7 mouse cellular contexts compared by ENCODE assay signal in the genomic region with DNA sequence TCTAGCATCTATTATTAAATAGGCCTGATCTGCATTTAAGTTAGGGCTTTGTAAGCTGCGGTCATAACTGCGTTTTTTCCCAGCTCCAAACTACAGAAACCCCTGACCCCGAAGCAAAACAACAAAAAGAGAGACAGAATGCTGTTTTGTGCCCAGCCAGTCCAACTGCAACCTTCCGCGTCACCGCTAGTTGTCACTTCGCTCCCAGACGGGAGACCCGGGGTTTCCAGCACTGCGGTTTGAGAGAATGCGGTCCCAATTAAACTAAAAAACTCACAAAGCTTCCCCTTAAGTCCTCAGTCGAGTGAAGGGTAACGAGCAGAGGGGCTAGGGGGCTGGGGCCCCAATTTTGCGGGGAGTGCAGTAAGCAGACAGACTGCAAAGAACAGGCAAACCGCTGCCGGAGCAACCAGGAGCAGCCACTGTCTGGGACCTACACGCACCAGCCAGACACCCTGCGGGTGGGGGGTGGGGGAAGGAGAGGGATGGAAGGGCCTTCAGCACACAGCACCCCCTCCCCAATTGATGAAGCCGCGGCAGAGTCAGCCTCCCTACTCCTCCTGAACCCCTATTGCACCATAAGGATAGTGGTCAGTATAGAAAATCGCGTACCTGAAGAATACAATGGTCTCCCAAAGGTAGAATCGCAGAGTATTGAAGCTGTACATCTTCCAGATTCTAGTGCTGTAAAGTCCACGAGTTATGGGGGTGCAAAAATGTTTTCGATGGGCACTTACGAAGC. TPM values are rescaled to one million over a fixed set of nuclear protein-coding genes. Genes with fewer than 3 reads are reported as not detected.
DNase-seq lines count a peak whose midpoint lies in the region; ATAC-seq and TF ChIP-seq lines count a peak whose summit lies in the region.

No protein-coding gene starts in this region.

- no peak overlapping the region for H3K27ac ChIP-seq in cerebellum, adult 2 months (ENCODE audit: insufficient read depth, low read length)
- H3K27ac ChIP-seq in intestine, embryonic 16.5 days (ENCODE audit: low read length): no peak overlapping the region
- no peak overlapping the region for H3K27ac ChIP-seq in midbrain, postnatal 0 days (ENCODE audit: low read depth, low read length)

- no peaks in the 10 kb centered on the region for H3K9me3 ChIP-seq in intestine, embryonic 16.5 days (ENCODE audit: control insufficient read depth, low read length)
- H3K9me3 ChIP-seq in midbrain, postnatal 0 days (ENCODE audit: low read length): no peaks in the 10 kb centered on the region

- TF ChIP-seq POLR2A in cerebellum, adult 2 months (IDR thresholded peaks at IDR 0.05; ENCODE audit: borderline replicate concordance, insufficient read depth, low read length): no peak

- H3K36me3 ChIP-seq in intestine, embryonic 16.5 days (ENCODE audit: control insufficient read depth, insufficient read depth, low read length): no peaks in the 10 kb centered on the region
- H3K36me3 ChIP-seq in midbrain, postnatal 0 days (ENCODE audit: insufficient read depth, low read length): no peaks in the 10 kb centered on the region

- H3K9ac ChIP-seq in intestine, embryonic 16.5 days (ENCODE audit: low read depth, low read length): no peak overlapping the region
- peak overlapping the region; percentile 50 for H3K9ac ChIP-seq in midbrain, postnatal 0 days (replicated peaks; ENCODE audit: low read length, poor library complexity, severe bottlenecking)

- H3K4me2 ChIP-seq in intestine, embryonic 16.5 days (ENCODE audit: low read depth, low read length): no peak overlapping the region
- H3K4me2 ChIP-seq in midbrain, postnatal 0 days (ENCODE audit: low read depth, low read length, poor library complexity, severe bottlenecking): peak overlapping the region; percentile 90

- 4% methylated on average over 26 of the region's 26 CpGs for WGBS in cerebellum, adult 2 months
- 6% methylated on average over 26 of the region's 26 CpGs for WGBS in intestine, embryonic 16.5 days
- 2% methylated on average over 26 of the region's 26 CpGs for WGBS in midbrain, postnatal 0 days

- 0 out of 2 replicates have a peak, but pooled peaks have one; percentile 11 for ATAC-seq in intestine, embryonic 16.5 days
- peak; percentile 58; the same call in 1 of the 2 replicates for ATAC-seq in midbrain, postnatal 0 days (ENCODE audit: low FRiP score)

- H3K27me3 ChIP-seq in cerebellum, adult 2 months (ENCODE audit: control insufficient read depth, insufficient read depth, low read length): no peaks in the 10 kb centered on the region
- peaks cover 13% of the 10 kb centered on the region for H3K27me3 ChIP-seq in intestine, embryonic 16.5 days (replicated peaks; ENCODE audit: control insufficient read depth, insufficient read depth, low read length)
- H3K27me3 ChIP-seq in midbrain, postnatal 0 days (ENCODE audit: insufficient read depth, low read length): peaks cover 14% of the 10 kb centered on the region; the same call in 1 of the 2 replicates

- no peaks in the 10 kb centered on the region for H3K4me1 ChIP-seq in cerebellum, adult 2 months (ENCODE audit: control insufficient read depth, insufficient read depth, low read length)
- H3K4me1 ChIP-seq in intestine, embryonic 16.5 days (ENCODE audit: control insufficient read depth, insufficient read depth, low read length): no peaks in the 10 kb centered on the region
- 0 out of 2 replicates have a peak, but pooled peaks cover 3% of the 10 kb centered on the region for H3K4me1 ChIP-seq in midbrain, postnatal 0 days (ENCODE audit: insufficient read depth, low read length)

- H3K4me3 ChIP-seq in cerebellum, adult 2 months (replicated peaks; ENCODE audit: insufficient read depth, low read depth, low read length): peak overlapping the region; percentile 32
- no peak overlapping the region for H3K4me3 ChIP-seq in intestine, embryonic 16.5 days (ENCODE audit: low read length)
- H3K4me3 ChIP-seq in midbrain, postnatal 0 days (ENCODE audit: low read depth, low read length): peak overlapping the region; percentile 50

- peak; percentile 36 to 50 for DNase-seq in cerebellum, adult 2 months
- DNase-seq in embryo, embryonic 11.5 days (ENCODE audit: low read depth, low spot score): peak; percentile 14
- peak; percentile 74 for DNase-seq in midbrain, postnatal 0 days (ENCODE audit: low spot score)
- DNase-seq in natural killer cell, adult 2 months (ENCODE audit: low spot score in 2 of 2): no peak
- no peak for DNase-seq in ovary, postnatal 14 days (ENCODE audit: low spot score)
- DNase-seq in kidney, postnatal 14 days: no peak

- TF ChIP-seq CTCF in cerebellum, adult 2 months (IDR thresholded peaks at IDR 0.05; ENCODE audit: borderline replicate concordance, insufficient read depth, low read depth, low read length): peak; percentile 70
- TF ChIP-seq CTCF in midbrain, postnatal 0 days (IDR thresholded peaks at IDR 0.05): peak; percentile 75

RNA-seq across cellular contexts. Expression of a gene that starts 0.8 kb away (rescaled TPM):
- polyA plus RNA-seq in cerebellum, adult 2 months (2012; rRNA removed): 20.8 and 27.3 TPM in 2 replicates
- polyA plus RNA-seq in intestine, embryonic 16.5 days (2015; fragmentation: Nextera tagmentation; extraction: Ambion mirVana): not detected in 2 replicates
- 1.9 and 4.4 TPM in 2 replicates for total RNA-seq in midbrain, postnatal 0 days (2014; rRNA removed)
- polyA plus RNA-seq in midbrain, postnatal 0 days (2015; fragmentation: Nextera tagmentation; extraction: Ambion mirVana): 0.43 and 0.47 TPM in 2 replicates

Comparison
In these comparisons a context has a peak if more than half of its experiments do, and no peak if none do; other contexts are left out.
1. DNase-seq: peak in cerebellum, adult 2 months (2 of 2), embryo, embryonic 11.5 days (single experiment) and midbrain, postnatal 0 days (single experiment); none in natural killer cell, adult 2 months (0 of 2), ovary, postnatal 14 days (single experiment) and kidney, postnatal 14 days (single experiment).
2. RNA of a gene that starts 0.8 kb away (polyA plus RNA-seq): 20.8 to 27.3 TPM in cerebellum, adult 2 months; 0.43 to 0.47 TPM in midbrain, postnatal 0 days and not detected in intestine, embryonic 16.5 days; every median in the first group is over 10 times any median in the second.